Mouse (Mus musculus) stomach, postnatal 0 days (tissue): ENCODE data around the gene Rab27a.

Source experiments
- CTCF ChIP-seq: IDR thresholded peaks from 2 replicates; pipeline ENCODE4 v1.5.1; 2016; ENCODE audit warnings: antibody characterized with exemption, low read depth, mild to moderate bottlenecking, moderate library complexity
- EP300 ChIP-seq: optimal IDR thresholded peaks from 2 replicates; pipeline ENCODE3; 2016; ENCODE audit warnings: antibody characterized with exemption

GRCm38 (mm10) chr9:73105141-73105540, 60.5 kb downstream of the Rab27a start:
- no peak for TF ChIP-seq CTCF
- TF ChIP-seq EP300, result no peak
